ENCODE assay signal across 9 mouse cellular contexts in the genomic region with DNA sequence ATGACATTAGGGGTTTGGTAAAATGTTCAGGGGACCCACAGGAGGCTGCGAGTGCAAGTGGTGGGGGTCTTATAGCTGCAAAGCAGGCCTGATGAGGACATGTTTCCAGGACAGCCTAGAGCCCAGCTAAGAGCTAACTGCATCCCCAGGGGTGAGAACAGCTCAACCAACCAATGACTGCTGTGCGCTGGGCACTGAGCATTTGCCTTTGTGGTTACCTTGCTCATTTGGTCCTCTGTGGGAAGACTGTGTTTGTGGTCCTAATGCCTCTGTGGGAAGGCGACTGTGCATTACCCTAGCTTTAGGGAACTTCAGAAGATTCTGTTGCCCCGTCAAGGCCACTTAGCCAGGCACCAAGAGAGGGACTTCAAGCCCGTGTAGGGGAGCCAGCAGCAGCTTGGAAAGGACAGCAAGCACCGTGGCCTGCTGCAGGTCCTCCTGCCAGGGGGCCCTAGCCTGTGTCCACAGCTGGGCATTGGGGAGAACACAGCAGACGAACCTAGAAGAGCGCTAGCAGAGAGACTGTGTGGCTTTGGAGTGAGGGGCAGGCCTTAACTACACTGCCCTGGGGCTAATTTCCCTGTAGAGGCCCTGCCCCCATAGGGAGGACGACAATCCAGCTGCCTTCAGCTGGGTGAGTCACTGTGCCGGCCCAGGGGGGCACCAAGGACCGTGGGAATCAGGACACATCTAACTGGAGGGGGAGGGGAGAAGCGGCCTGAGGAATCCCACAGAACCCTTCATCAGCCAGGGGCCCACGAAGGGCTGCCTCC. TPM values are rescaled to one million over a fixed set of nuclear protein-coding genes. Genes with fewer than 3 reads are reported as not detected.
DNase-seq lines count a peak whose midpoint lies in the region; ATAC-seq lines count a peak whose summit lies in the region.
"Had no signal": no experiment of that assay in that cellular context is flagged by ENCODE, and none has a peak within 500 bp of the region (broad histone marks: within the 10 kb centered on the region; RNA-seq: fewer than 3 reads in every experiment).

No protein-coding gene starts in this region.

- no peak for ATAC-seq in heart, embryonic 12.5 days (ENCODE audit: insufficient number of reproducible peaks, low FRiP score)
- ATAC-seq in lung, embryonic 16.5 days (ENCODE audit: low read depth) = peak; percentile 6; the same call in 1 of the 2 replicates

- DNase-seq in heart, adult 8-10 months (ENCODE audit: low spot score) = no peak
- peak; percentile 86 for DNase-seq in adrenal gland, postnatal 14 days
- DNase-seq in heart, postnatal 4 days = peak; percentile 55
- DNase-seq in thymus, postnatal 14 days = peak; percentile 51
- no peak for DNase-seq in left cerebral cortex, adult 8-10 months (ENCODE audit: low spot score in 2 of 2)
- DNase-seq in natural killer cell, adult 2 months (ENCODE audit: low spot score in 2 of 2) = no peak

- H3K9me3 ChIP-seq in heart, embryonic 12.5 days (replicated peaks) = peaks cover 13% of the 10 kb centered on the region
- no peaks in the 10 kb centered on the region for H3K9me3 ChIP-seq in lung, embryonic 16.5 days (ENCODE audit: control insufficient read depth, low read length)

- H3K4me3 ChIP-seq in heart, embryonic 12.5 days = peak overlapping the region; percentile 58
- peak overlapping the region; percentile 80 for H3K4me3 ChIP-seq in lung, embryonic 16.5 days (ENCODE audit: low read length)

- 28% methylated on average over 13 of the region's 13 CpGs for WGBS in heart, embryonic 12.5 days
- 25% methylated on average over 13 of the region's 13 CpGs for WGBS in lung, embryonic 16.5 days

- peak overlapping the region; percentile 82 for H3K9ac ChIP-seq in heart, embryonic 12.5 days
- peak overlapping the region; percentile 84 for H3K9ac ChIP-seq in lung, embryonic 16.5 days (ENCODE audit: low read length)

- peak overlapping the region; percentile 41 for H3K27ac ChIP-seq in heart, embryonic 12.5 days (ENCODE audit: poor library complexity, severe bottlenecking)
- peak overlapping the region; percentile 85 for H3K27ac ChIP-seq in lung, embryonic 16.5 days (ENCODE audit: low read length)

- peak overlapping the region; percentile 75 for H3K4me2 ChIP-seq in heart, embryonic 12.5 days
- peak overlapping the region; percentile 81 for H3K4me2 ChIP-seq in lung, embryonic 16.5 days (ENCODE audit: low read depth, low read length)

- H3K27me3 ChIP-seq in heart, embryonic 12.5 days (replicated peaks) = peaks cover 23% of the 10 kb centered on the region
- H3K27me3 ChIP-seq in lung, embryonic 16.5 days (ENCODE audit: control insufficient read depth, insufficient read depth, low read depth, low read length) = peaks cover 9% of the 10 kb centered on the region; the same call in 1 of the 2 replicates

- H3K36me3 ChIP-seq in heart, embryonic 12.5 days = no peaks in the 10 kb centered on the region
- peaks cover 2% of the 10 kb centered on the region; the same call in 1 of the 2 replicates for H3K36me3 ChIP-seq in lung, embryonic 16.5 days (ENCODE audit: control insufficient read depth, insufficient read depth, low read length)

- H3K4me1 ChIP-seq in heart, embryonic 12.5 days (replicated peaks) = peaks cover 69% of the 10 kb centered on the region
- H3K4me1 ChIP-seq in lung, embryonic 16.5 days (replicated peaks; ENCODE audit: control insufficient read depth, insufficient read depth, low read length) = peaks cover 68% of the 10 kb centered on the region

RNA-seq across cellular contexts. Expression of a gene that starts 3.5 kb away (rescaled TPM):
- polyA plus RNA-seq in heart, embryonic 12.5 days (2016; fragmentation: Nextera tagmentation; extraction: Ambion mirVana) = 60.8 and 80.5 TPM in 2 replicates
- 10 to 100 TPM; 43.8 to 75.7 (median 63.5) TPM for total RNA-seq in heart, adult 8-10 months (2022)
- total RNA-seq in adrenal gland, postnatal 14 days (2021) = 154 and 173 TPM in 2 replicates
- total RNA-seq in heart, postnatal 4 days (2021) = 100 to 1,000 TPM; 191 to 208 TPM
- polyA plus RNA-seq in lung, embryonic 16.5 days (2015; fragmentation: Nextera tagmentation; extraction: Ambion mirVana) = 45.2 and 47.8 TPM in 2 replicates
- total RNA-seq in left cerebral cortex, adult 8-10 months (2022) = 100 to 1,000 TPM in 1 of 4 experiments, 10 to 100 TPM in 3; 91.7 to 106 (median 98.0) TPM

RNA-seq across cellular contexts. Expression of a gene that starts 46.6 kb away (rescaled TPM):
- not detected in 2 replicates for polyA plus RNA-seq in heart, embryonic 12.5 days (2016; fragmentation: Nextera tagmentation; extraction: Ambion mirVana)
- not detected for total RNA-seq in heart, adult 8-10 months (2022)
- not detected in 2 replicates for total RNA-seq in adrenal gland, postnatal 14 days (2021)
- total RNA-seq in heart, postnatal 4 days (2021) = not detected
- polyA plus RNA-seq in lung, embryonic 16.5 days (2015; fragmentation: Nextera tagmentation; extraction: Ambion mirVana) = not detected in 2 replicates
- total RNA-seq in left cerebral cortex, adult 8-10 months (2022) = not detected
- polyA plus RNA-seq: large intestine, adult 2 months had no signal

RNA-seq across cellular contexts. Expression of a gene that starts 59.7 kb away (rescaled TPM):
- 0.13 TPM in 1 of 2 replicates, not detected in the other for polyA plus RNA-seq in heart, embryonic 12.5 days (2016; fragmentation: Nextera tagmentation; extraction: Ambion mirVana)
- not detected for total RNA-seq in heart, adult 8-10 months (2022)
- 0.56 and 0.74 TPM in 2 replicates for total RNA-seq in adrenal gland, postnatal 14 days (2021)
- total RNA-seq in heart, postnatal 4 days (2021) = under 1 TPM; 0.24 to 0.34 TPM
- 0.08 and 0.16 TPM in 2 replicates for polyA plus RNA-seq in lung, embryonic 16.5 days (2015; fragmentation: Nextera tagmentation; extraction: Ambion mirVana)
- under 1 TPM; 0.07 to 0.59 (median 0.24) TPM for total RNA-seq in left cerebral cortex, adult 8-10 months (2022)

Comparison
In these comparisons a context has a peak if more than half of its experiments do, and no peak if none do; other contexts are left out.
1. DNase-seq: peak in adrenal gland, postnatal 14 days (single experiment), heart, postnatal 4 days (single experiment) and thymus, postnatal 14 days (single experiment); none in heart, adult 8-10 months (single experiment), left cerebral cortex, adult 8-10 months (0 of 2) and natural killer cell, adult 2 months (0 of 2).